16 mouse cellular contexts compared by ENCODE assay signal in the genomic region with DNA sequence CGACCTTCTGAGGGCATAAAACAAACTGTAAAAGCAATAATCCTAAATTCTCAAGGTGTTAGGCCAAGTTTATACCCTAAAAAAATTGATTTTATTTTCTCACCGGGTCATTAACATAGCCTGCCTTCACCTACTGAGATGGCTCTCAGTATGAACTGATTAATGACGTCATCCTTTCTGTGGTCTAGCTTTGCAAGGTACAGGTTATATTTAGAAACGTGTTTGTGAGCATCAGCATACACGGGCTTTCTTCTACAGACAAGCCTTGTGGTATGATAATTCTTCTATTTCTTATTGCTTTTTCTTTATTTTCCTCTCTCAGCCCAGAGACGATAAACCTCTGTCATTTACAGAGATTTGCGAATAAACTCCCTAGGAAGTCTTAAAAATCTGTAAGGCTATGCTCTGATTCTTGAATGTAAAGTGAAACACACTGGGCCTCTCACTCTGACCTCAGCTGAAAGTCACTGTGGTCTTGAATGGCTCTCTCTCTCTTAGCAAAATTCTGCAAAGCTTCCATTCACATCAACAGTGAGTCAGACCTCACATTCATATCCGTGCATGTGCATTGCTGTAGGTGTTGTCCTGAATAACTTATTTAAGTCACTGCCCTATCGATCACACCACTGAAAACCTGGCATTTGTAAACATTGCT.
"Had no signal": no experiment of that assay in that cellular context is flagged by ENCODE, and none has a peak within 500 bp of the region (broad histone marks: within the 10 kb centered on the region; RNA-seq: fewer than 3 reads in every experiment).

No protein-coding gene starts in this region.

- H3K4me3 ChIP-seq: layer of hippocampus, adult 2 months; liver, embryonic 15.5 days; midbrain, embryonic 10.5 days; neural tube, embryonic 13.5 days had no signal

- DNase-seq: kidney, postnatal 10 days; kidney, postnatal 4 days; lung, adult 2 months; lung, postnatal 36 days; retina, postnatal 1 day; right cerebral cortex, postnatal 4 days; spleen, adult 18-20 months; thymus, adult 18-20 months; thymus, postnatal 14 days had no signal

- H3K36me3 ChIP-seq: liver, embryonic 15.5 days; midbrain, embryonic 10.5 days; neural tube, embryonic 13.5 days had no signal

- ATAC-seq: lung, postnatal 0 days; midbrain, embryonic 16.5 days had no signal

- H3K27me3 ChIP-seq: liver, embryonic 15.5 days; neural tube, embryonic 13.5 days had no signal

- H3K9me3 ChIP-seq: liver, embryonic 15.5 days; midbrain, embryonic 10.5 days; neural tube, embryonic 13.5 days had no signal

- H3K27ac ChIP-seq: layer of hippocampus, adult 2 months; liver, embryonic 15.5 days; midbrain, embryonic 10.5 days; neural tube, embryonic 13.5 days had no signal

- H3K4me2 ChIP-seq: liver, embryonic 11.5 days; liver, embryonic 15.5 days; neural tube, embryonic 13.5 days had no signal

- H3K4me1 ChIP-seq: liver, embryonic 15.5 days; neural tube, embryonic 13.5 days had no signal

- H3K9ac ChIP-seq: liver, embryonic 15.5 days; neural tube, embryonic 13.5 days had no signal
